Mouse (Mus musculus) gastrocnemius, postnatal 36 days (tissue): ENCODE measurements around the gene Larp4. TPM values are rescaled to one million over a fixed set of nuclear protein-coding genes. Genes with fewer than 3 reads are reported as not detected.

Source experiments
- DNase-seq, 2 experiments: peaks; one replicate each; pipeline ENCODE4 v3.0.0; 2022
- intact Hi-C: fragments of 180-260 bp; cut with DNase I; formaldehyde crosslinking; loops from one replicate; pipeline ENCODE4 v1.15.1; 2025
- total RNA-seq, 2 experiments: library from RNA; stranded (reverse); gene quantifications; 2 replicates each; pipeline ENCODE4 v1.2.3; 2021

The Larp4 gene
- total RNA-seq, 2 experiments from 2014 or later: 42.1 to 45.5 TPM

DNA sequence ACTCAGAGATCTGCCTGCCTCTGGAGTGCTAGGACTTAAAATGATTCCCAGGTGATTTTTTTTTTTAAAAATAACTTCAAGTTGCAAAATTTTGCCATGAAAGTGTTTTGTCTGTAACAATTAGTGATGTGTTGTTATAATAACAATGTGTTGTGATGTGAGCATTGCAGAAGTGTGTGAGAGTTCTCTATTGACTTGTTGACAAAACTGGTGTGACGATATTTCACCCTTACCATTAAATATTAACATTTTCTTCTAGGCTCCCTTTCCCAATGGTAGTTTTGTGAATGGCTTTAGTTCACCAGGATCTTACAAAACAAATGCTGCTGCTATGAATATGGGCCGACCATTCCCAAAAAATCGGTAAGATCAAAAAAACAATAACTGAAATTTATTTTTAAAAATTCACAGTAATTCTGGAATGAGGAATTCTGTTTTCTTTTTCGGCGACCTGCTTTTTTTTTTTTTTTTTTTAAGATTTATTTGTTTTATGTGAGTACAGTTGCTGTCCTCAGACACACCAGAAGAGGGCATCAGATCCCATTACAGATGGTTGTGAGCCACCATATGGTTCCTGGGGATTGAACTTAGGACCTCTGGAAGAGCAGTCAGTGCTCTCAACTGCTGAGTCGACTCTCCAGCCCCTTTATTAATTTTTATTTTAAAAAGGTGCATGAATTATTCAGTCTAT lies 27.4 kb downstream of the Larp4 start:
- intact Hi-C loops: no loop called here

DNA sequence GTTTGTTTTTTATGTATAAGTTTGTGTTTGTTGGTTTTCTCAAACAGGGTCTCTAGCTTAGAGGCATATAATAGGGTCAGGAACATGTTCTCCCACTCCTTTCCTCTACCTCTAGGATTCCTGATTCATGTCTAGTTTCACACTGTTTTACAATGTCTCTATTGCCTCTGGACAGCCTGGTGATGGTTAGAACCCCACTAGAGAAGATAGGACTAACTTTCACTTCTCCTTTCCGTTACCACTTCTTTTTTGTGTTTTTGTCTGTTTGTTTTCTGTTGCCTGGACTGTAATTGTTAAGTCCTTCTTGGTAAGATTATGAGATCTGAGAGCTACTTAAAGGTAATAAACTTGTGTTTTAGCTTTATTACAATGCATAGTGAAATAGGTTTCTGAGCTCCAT lies 29.5 kb downstream of the Larp4 start:
- DNase-seq: no peak
- intact Hi-C loops: no loop called here

More for the DNA sequence above, 27.4 kb downstream of the Larp4 start:
- DNase-seq: no peak

DNA sequence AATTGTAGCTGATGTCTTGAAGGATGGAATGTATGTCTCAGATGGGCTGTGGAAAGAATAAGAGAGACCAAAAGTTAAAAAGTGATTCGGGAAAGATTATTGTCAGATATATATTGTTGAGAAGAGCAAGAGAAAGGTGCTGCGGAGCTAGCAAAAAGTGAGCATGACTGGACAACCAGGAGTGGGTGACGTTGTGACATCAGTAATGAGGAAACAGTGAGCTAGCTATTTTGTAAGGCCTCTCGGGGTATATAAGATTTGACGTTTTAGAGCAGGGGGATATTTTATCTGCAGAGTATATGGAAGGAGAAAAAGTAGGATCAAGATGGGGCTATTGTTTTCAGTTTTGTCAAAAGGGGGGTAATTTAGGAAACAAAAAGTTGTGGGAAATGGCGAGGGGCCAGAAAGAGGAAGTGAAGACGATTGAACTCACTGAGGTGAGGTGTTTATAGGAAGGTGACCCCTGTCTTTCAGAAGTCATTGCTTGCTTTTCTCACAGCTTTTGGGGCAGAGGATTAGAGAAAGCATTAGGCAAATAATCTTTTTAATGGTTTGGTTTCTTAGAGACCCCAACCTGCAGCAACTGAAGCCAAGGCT lies 34.9 kb downstream of the Larp4 start:
- DNase-seq: no peak
- intact Hi-C loops: no loop called here

DNA sequence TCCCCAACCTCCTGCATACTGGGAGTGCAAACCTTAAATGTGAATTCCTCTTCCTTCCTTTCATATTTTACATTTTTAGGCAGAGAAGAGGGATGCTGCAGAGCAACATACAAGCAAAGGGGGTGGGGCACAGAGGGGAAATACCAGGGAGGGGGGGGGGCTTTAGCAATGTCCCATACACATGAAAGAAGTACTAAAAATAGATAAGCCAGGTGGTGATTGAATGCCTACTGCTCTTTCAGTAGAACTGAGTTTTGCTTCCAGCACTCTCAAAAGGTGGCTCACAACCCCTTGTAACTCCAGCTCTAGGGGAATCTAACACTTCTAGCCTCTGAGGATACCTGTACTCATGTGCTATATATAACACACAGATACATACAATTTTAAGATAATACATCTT lies 36.3 kb downstream of the Larp4 start:
- intact Hi-C loops: no loop called here
- no peak for DNase-seq

DNA sequence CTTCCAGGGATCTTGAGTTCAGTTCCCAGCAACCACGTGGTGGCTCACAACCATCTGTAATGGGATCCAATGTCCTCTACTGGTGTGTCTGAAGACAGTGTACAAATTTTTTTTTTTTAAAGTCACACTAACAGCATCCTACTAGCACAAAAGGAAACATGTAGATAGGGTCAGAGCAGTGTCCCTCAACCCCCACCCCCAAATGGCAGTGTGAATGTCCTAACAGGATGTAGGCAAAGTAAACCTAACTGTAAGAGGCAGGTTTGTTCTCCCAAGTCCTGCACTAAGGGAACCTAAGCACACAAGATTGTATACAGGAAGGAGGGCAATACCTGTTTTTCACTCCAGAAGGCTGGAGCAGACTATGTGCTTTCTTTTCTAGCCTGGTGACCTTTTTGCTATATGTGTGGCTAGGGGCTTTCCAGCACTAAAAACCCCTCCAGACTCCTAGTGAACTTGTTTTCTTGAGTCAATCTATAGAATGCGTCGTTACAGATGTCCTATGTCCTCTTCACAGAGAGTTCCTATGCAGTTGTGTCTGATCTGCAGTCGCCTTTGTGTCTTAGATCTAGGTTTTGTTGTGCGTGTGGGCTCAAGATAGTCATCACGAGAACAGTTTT lies 48.5 kb downstream of the Larp4 start:
- no peak for DNase-seq
- intact Hi-C loops: no loop called here

GRCm38 (mm10) chr15:100021175-100021574 lies 51.3 kb downstream of the Larp4 start:
- no peak for DNase-seq
- intact Hi-C loops: no loop called here

- intact Hi-C loops: no loop called here
- DNase-seq: no peak
Observed at GRCm38 (mm10) chr15:100022923-100023322, 53.1 kb downstream of the Larp4 start.

GRCm38 (mm10) chr15:100025076-100025834 lies 55.4 kb downstream of the Larp4 start:
- intact Hi-C loops: no loop called here
- no peak for DNase-seq

GRCm38 (mm10) chr15:100028133-100028532 lies 58.3 kb downstream of the Larp4 start:
- DNase-seq: no peak
- intact Hi-C loops: no loop called here

GRCm38 (mm10) chr15:100029497-100029896 lies 59.6 kb downstream of the Larp4 start:
- intact Hi-C loops: no loop called here
- no peak for DNase-seq

DNA sequence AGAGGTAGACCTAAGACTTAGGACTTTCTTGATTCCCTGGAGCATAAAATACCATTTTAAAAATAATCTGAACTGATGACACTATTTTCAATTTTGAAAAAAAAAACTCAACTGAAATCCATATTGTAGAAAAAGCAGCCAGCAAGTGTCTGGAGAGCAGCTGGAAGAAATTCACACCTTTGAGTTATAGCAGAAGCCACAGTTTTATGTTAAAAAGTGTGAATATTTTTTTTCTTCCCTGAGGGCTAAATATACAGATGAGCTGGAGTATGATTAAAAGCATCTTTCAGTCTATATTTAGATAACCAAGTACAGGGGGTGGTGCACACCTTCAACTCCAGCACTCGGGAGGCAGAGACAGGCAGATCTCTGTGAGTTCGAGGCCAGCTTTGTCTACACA lies 60.0 kb downstream of the Larp4 start:
- no peak for DNase-seq
- intact Hi-C loops: no loop called here

- intact Hi-C loops: no loop called here
- DNase-seq: no peak
Observed at GRCm38 (mm10) chr15:100032546-100032945, 62.7 kb downstream of the Larp4 start.

GRCm38 (mm10) chr15:100038470-100038971 lies 68.7 kb downstream of the Larp4 start, which contains the start of gene Dip2b:
Gene Dip2b, plus strand, starts transcription at chr15:100038664.
- intact Hi-C loops: loop anchor here (1.0 kb wide), 1 partner anchor 88 kb away; no protein-coding TSS in a partner anchor
- peak; percentile 93 for DNase-seq

DNA sequence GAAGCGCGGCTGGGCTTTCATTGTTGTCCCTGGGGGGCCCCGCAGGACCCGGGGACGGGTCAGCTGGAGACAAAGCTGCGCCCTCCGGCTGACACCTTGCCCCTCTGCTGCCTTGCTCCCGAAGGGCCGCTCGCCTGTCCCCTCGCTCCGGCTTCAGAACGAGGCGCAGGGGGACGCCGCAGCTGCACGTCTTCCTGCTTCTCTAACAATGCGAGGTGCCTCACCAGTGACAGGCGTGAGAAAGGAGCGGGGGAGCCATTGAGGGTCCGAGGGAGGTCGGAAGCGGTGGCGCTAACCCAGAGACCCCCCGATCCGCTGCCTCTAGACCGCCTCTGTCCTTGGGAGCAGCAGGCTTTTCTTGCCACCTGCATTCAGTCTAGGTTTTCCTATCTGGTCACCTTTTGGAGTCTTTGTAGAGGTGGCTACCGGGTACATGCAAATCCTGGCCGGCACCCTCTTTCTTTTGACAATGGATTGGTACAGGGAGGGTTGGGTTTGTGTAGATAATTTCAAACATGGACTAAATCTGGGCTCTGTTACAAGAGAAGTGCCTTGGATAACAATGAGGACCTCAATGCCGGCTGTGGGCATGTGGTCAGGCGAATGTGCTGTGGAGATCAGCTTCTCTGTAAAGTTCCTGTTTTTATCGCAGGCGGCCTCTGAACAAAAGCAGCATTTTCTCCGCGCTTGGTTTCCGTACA lies 69.3 kb downstream of the Larp4 start:
- intact Hi-C loops: no loop called here
- no peak for DNase-seq

DNA sequence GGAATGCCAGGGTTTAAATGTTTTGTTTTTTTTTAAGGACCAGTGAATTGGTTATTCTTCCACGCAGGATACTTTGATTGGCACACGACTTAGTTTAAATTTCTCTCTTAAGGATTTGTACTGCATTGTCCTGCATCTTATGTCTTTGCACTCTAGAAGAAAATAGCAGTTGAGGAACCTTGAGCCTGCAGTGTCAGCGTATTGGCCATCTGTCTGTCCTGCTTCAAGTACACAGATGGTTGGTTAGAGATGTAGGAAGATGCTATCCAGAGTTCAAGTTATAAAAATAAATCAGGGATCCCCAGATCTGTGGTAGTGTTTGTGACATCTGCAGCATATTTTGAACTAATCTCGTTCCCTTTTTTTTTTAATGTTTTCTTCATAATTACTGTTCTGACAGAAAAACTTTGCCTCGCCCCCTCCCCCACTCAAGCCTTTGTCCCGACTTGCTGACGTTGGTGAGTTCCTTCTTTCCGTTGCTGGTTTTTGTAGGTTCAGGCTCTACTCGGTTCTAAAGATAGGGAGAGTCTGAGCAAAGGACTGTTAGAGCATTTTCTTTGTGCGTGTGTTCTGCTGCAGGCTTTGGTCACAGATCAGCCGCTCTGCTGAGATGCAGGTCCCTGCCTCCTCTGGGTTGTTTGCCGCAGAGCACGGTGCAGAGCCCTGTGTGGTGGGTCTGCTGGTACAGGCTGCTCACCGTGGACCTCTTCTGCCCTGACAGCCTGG lies 70.8 kb downstream of the Larp4 start:
- DNase-seq: peak in 1 of 2 experiments; percentile 19
- intact Hi-C loops: no loop called here

DNA sequence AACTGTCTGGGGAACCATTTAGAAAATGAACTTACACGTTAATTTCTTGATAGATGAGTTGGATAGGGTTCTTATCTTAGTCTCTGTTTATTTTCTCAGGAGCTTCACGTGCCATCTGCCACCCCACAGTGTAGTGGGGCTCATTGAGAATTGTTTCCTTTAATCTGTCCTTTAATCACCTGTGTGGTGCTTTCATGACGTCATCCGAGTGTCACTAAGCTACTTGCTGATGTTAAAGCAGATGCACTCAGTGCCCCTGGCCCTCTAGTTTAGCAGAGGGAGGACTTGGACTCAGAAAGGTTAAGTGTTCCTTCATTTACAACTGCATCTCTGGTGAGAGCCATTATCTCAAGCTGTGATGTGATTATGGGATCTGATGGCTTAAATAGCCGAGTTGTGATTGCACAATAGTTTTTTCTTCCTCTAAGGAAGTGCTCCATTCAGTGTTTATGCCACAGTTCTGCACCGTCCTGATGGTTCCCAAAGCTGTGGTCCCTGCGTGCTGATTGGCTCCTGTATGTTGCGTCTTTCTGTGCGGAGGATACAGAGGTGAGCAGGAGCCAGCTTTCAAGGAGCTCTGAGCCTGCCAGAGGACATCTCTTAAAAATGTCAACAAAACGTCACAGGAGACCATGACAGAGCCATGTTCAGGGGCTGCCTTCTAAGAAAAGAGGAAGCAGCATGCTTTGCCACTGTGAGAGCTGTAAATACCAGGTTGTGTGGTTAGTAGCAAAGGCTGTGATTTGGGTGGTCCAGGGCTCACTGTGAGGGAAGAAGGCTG lies 71.6 kb downstream of the Larp4 start:
- no peak for DNase-seq
- intact Hi-C loops: no loop called here

- intact Hi-C loops: no loop called here
- no peak for DNase-seq
Observed at GRCm38 (mm10) chr15:100042048-100042400, 72.2 kb downstream of the Larp4 start.

DNA sequence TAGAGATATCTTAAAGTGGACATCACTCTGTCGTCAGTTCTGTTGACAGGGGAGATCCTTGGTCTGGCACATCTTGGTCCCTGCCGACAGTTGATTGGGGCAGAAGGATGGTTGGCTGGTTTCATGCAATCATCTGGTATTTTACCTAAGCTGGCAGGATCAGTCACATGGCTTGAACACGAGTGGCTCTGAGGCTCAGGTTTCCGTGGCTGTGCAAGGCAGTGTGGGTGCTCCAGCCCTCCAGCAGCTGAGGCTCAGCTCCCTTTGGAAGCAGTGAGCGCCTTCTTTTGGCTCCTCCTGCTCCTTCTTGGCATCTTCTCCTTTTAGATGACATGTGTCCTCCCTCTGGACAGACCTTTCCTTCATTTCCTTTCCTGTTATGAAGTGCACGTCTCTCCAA lies 75.7 kb downstream of the Larp4 start:
- DNase-seq: no peak
- intact Hi-C loops: no loop called here

- intact Hi-C loops: no loop called here
Observed at GRCm38 (mm10) chr15:100049496-100050087, 79.7 kb downstream of the Larp4 start.

More at GRCm38 (mm10) chr15:100049496-100050087, 79.7 kb downstream of the Larp4 start:
- no peak for DNase-seq
